Mouse (Mus musculus) kidney, embryonic 16.5 days (tissue): ENCODE data around the gene Rnd2. TPM values are rescaled to one million over a fixed set of nuclear protein-coding genes. Genes with fewer than 3 reads are reported as not detected.
"Not testable (repeated sequence)": the region's sequence is repeated elsewhere in the genome, so short reads cannot be mapped to it uniquely, and the experiment has no call there.

ENCODE experiments used
- ATAC-seq: fragments of 200-750 bp; cut with Nextera tagmentation; 2 replicates; pipeline ENCODE4 v1.8.0; 2017; ENCODE audit warnings: moderate TSS enrichment; ENCODE audit not compliant: low FRiP score, low TSS enrichment
- H3K27ac ChIP-seq: fragments of 300-500 bp; sonication (generic); 2 replicates; pipeline ENCODE4 v1.5.1; 2014; ENCODE audit warnings: low read length
- H3K27me3 ChIP-seq: fragments of 300-500 bp; sonication (generic); 2 replicates; pipeline ENCODE4 v1.6.1; 2014; ENCODE audit warnings: low read length, control low read depth, mixed read lengths; ENCODE audit not compliant: insufficient read depth
- H3K36me3 ChIP-seq: fragments of 300-500 bp; sonication (generic); 2 replicates; pipeline ENCODE4 v1.6.1; 2014; ENCODE audit warnings: low read length, control low read depth, mixed read lengths; ENCODE audit not compliant: insufficient read depth
- H3K4me1 ChIP-seq: fragments of 300-500 bp; sonication (generic); 2 replicates; pipeline ENCODE4 v1.6.1; 2014; ENCODE audit warnings: low read length, control low read depth, mixed read lengths; ENCODE audit not compliant: insufficient read depth
- H3K4me2 ChIP-seq: fragments of 300-500 bp; sonication (generic); replicated peaks from 2 replicates; pipeline ENCODE4 v1.6.1; 2014; ENCODE audit warnings: low read depth, low read length
- H3K4me3 ChIP-seq: fragments of 300-500 bp; sonication (generic); 2 replicates; pipeline ENCODE4 v1.5.1; 2014; ENCODE audit warnings: mild to moderate bottlenecking, low read length
- H3K9ac ChIP-seq: fragments of 300-500 bp; sonication (generic); replicated peaks from 2 replicates; pipeline ENCODE4 v1.6.1; 2014; ENCODE audit warnings: low read length
- H3K9me3 ChIP-seq: fragments of 300-500 bp; sonication (generic); 2 replicates; pipeline ENCODE4 v1.6.1; 2016; ENCODE audit warnings: low read length, control low read depth
- WGBS: fragments of 180-500 bp; shearing (Covaris S2); extraction: QIAGEN DNeasy Blood & Tissue Kit; methylation state at CpG from one replicate; pipeline ENCODE4 v1.1.7; 2014; 5-methylcytosine and 5-hydroxymethylcytosine counted together
- polyA plus RNA-seq: library from polyadenylated mRNA; unstranded; fragments of >200 nt; fragmentation: Nextera tagmentation; extraction: Ambion mirVana; gene quantifications from 2 replicates; pipeline ENCODE4 v1.2.1, GENCODE M21; 2015

Gene Rnd2
- polyA plus RNA-seq, 1 experiment from 2014 or later, result 10.9 TPM

GRCm38 (mm10) chr11:101473686-101474085 lies 8.9 kb downstream of the Rnd2 start:
- H3K27me3 ChIP-seq, H3K4me3 ChIP-seq, H3K4me2 ChIP-seq, H3K27ac ChIP-seq, H3K9me3 ChIP-seq, H3K9ac ChIP-seq, H3K36me3 ChIP-seq, ATAC-seq: not testable (repeated sequence)
- WGBS, result 79% methylated on average over 1 of the region's 1 CpGs
- peaks cover 12% of the 10 kb centered on the region for H3K4me1 ChIP-seq

- H3K9ac ChIP-seq, result no peak overlapping the region
- no peaks in the 10 kb centered on the region for H3K9me3 ChIP-seq
- H3K27me3 ChIP-seq, result no peaks in the 10 kb centered on the region
- H3K4me1 ChIP-seq, result 0 out of 2 replicates have a peak, but pooled peaks cover 10% of the 10 kb centered on the region
- no peak overlapping the region for H3K4me2 ChIP-seq
- H3K36me3 ChIP-seq, result 0 out of 2 replicates have a peak, but pooled peaks cover 2% of the 10 kb centered on the region
- no peak overlapping the region for H3K27ac ChIP-seq
- 67% methylated on average over 5 of the region's 5 CpGs for WGBS
- ATAC-seq, result no peak
- no peak overlapping the region for H3K4me3 ChIP-seq
These were observed 9.5 kb downstream of the Rnd2 start for GRCm38 (mm10) chr11:101474298-101474697.

- 92% methylated on average over 4 of the region's 4 CpGs for WGBS
These were observed 11.6 kb downstream of the Rnd2 start for GRCm38 (mm10) chr11:101476361-101476760.

GRCm38 (mm10) chr11:101477194-101477551 lies 12.4 kb downstream of the Rnd2 start:
- 44% methylated on average over 4 of the region's 4 CpGs for WGBS

More at GRCm38 (mm10) chr11:101476361-101476760, 11.6 kb downstream of the Rnd2 start:
- H3K36me3 ChIP-seq, H3K9ac ChIP-seq, H3K9me3 ChIP-seq, ATAC-seq, H3K27ac ChIP-seq, H3K4me2 ChIP-seq, H3K4me3 ChIP-seq, H3K4me1 ChIP-seq, H3K27me3 ChIP-seq: not testable (repeated sequence)

GRCm38 (mm10) chr11:101477552-101478211 lies 12.9 kb downstream of the Rnd2 start:
- Histone ChIP-seq H3K9ac (no peak overlapping the region), H3K36me3 (no peaks in the 10 kb centered on the region), H3K4me3 (no peak overlapping the region), H3K27ac (no peak overlapping the region), H3K4me1 (0 out of 2 replicates have a peak, but pooled peaks cover 3% of the 10 kb centered on the region), H3K9me3 (no peaks in the 10 kb centered on the region), H3K27me3 (no peaks in the 10 kb centered on the region), H3K4me2 (no peak overlapping the region)
- WGBS, result 76% methylated on average over 10 of the region's 10 CpGs
- no peak for ATAC-seq

More at GRCm38 (mm10) chr11:101477194-101477551, 12.4 kb downstream of the Rnd2 start:
- H3K36me3 ChIP-seq, result no peaks in the 10 kb centered on the region
- no peaks in the 10 kb centered on the region for H3K27me3 ChIP-seq
- no peak overlapping the region for H3K4me3 ChIP-seq
- H3K9ac ChIP-seq, result no peak overlapping the region
- 0 out of 2 replicates have a peak, but pooled peaks cover 4% of the 10 kb centered on the region for H3K4me1 ChIP-seq
- ATAC-seq, result no peak
- H3K9me3 ChIP-seq, result no peaks in the 10 kb centered on the region
- no peak overlapping the region for H3K4me2 ChIP-seq
- H3K27ac ChIP-seq, result no peak overlapping the region

- Histone ChIP-seq H3K27me3 (no peaks in the 10 kb centered on the region), H3K36me3 (no peaks in the 10 kb centered on the region), H3K4me3 (peak overlapping the region; percentile 4; the same call in 1 of the 2 replicates), H3K27ac (no peak overlapping the region), H3K9ac (peak overlapping the region; percentile 39; the same call in 1 of the 2 replicates), H3K4me2 (peak overlapping the region; percentile 38), H3K4me1 (0 out of 2 replicates have a peak, but pooled peaks cover 3% of the 10 kb centered on the region), H3K9me3 (no peaks in the 10 kb centered on the region)
- 6% methylated on average over 18 of the region's 18 CpGs for WGBS
- ATAC-seq, result no peak
These were observed 14.4 kb downstream of the Rnd2 start for GRCm38 (mm10) chr11:101479171-101479635.

- WGBS, result 67% methylated on average over 6 of the region's 6 CpGs
- no peak overlapping the region for H3K9ac ChIP-seq
These were observed 16.1 kb downstream of the Rnd2 start for GRCm38 (mm10) chr11:101480912-101481311.

GRCm38 (mm10) chr11:101483804-101484203 lies 19.0 kb downstream of the Rnd2 start:
- Histone ChIP-seq H3K4me3 (no peak overlapping the region), H3K4me1 (0 out of 2 replicates have a peak, but pooled peaks cover 3% of the 10 kb centered on the region), H3K9ac (no peak overlapping the region), H3K27ac (no peak overlapping the region), H3K27me3 (no peaks in the 10 kb centered on the region), H3K9me3 (no peaks in the 10 kb centered on the region), H3K36me3 (peaks cover 3% of the 10 kb centered on the region; the same call in 1 of the 2 replicates), H3K4me2 (no peak overlapping the region)
- ATAC-seq, result no peak
- WGBS, result 46% methylated on average over 3 of the region's 3 CpGs

More at GRCm38 (mm10) chr11:101480912-101481311, 16.1 kb downstream of the Rnd2 start:
- ATAC-seq, result no peak
- H3K4me1 ChIP-seq, result 0 out of 2 replicates have a peak, but pooled peaks cover 3% of the 10 kb centered on the region
- H3K4me3 ChIP-seq, result no peak overlapping the region
- H3K4me2 ChIP-seq, result no peak overlapping the region
- no peaks in the 10 kb centered on the region for H3K36me3 ChIP-seq
- H3K9me3 ChIP-seq, result no peaks in the 10 kb centered on the region
- no peaks in the 10 kb centered on the region for H3K27me3 ChIP-seq
- H3K27ac ChIP-seq, result no peak overlapping the region

- 72% methylated on average over 6 of the region's 6 CpGs for WGBS
- ATAC-seq, result no peak
- Histone ChIP-seq H3K4me1 (0 out of 2 replicates have a peak, but pooled peaks cover under 1% of the 10 kb centered on the region), H3K27me3 (no peaks in the 10 kb centered on the region), H3K4me3 (no peak overlapping the region), H3K4me2 (no peak overlapping the region), H3K27ac (no peak overlapping the region), H3K36me3 (peaks cover 6% of the 10 kb centered on the region; the same call in 1 of the 2 replicates), H3K9me3 (no peaks in the 10 kb centered on the region), H3K9ac (no peak overlapping the region)
These were observed 19.4 kb downstream of the Rnd2 start for GRCm38 (mm10) chr11:101484245-101484644.

GRCm38 (mm10) chr11:101484814-101485213 lies 20.0 kb downstream of the Rnd2 start:
- H3K27ac ChIP-seq, result no peak overlapping the region
- peaks cover 6% of the 10 kb centered on the region; the same call in 1 of the 2 replicates for H3K36me3 ChIP-seq
- H3K9me3 ChIP-seq, result no peaks in the 10 kb centered on the region
- no peaks in the 10 kb centered on the region for H3K27me3 ChIP-seq
- 85% methylated on average over 7 of the region's 7 CpGs for WGBS
- no peak for ATAC-seq
- no peak overlapping the region for H3K9ac ChIP-seq
- H3K4me3 ChIP-seq, result no peak overlapping the region
- no peak overlapping the region for H3K4me2 ChIP-seq
- H3K4me1 ChIP-seq, result no peaks in the 10 kb centered on the region
